Mouse (Mus musculus) liver, embryonic 14.5 days (tissue): ENCODE data around the gene Eif5a. TPM values are rescaled to one million over a fixed set of nuclear protein-coding genes. Genes with fewer than 3 reads are reported as not detected.

Experiments
- ATAC-seq: fragments of 200-750 bp; cut with Nextera tagmentation; 2 replicates; pipeline ENCODE4 v1.8.0; 2017; ENCODE audit warnings: moderate number of reproducible peaks, mild to moderate bottlenecking, moderate library complexity; ENCODE audit not compliant: insufficient read depth
- DNase-seq, 3 experiments: peaks; one replicate each; pipeline ENCODE4 v3.0.0-alpha.2; 2012 to 2013; ENCODE audit warnings: low read depth in 3 of 3, low spot score in 3 of 3
- H3K27ac ChIP-seq: fragments of 300-500 bp; sonication (generic); 2 replicates; pipeline ENCODE4 v1.5.1; 2014; ENCODE audit warnings: moderate library complexity, mild to moderate bottlenecking, control low read depth, inconsistent platforms
- H3K27me3 ChIP-seq: fragments of 300-500 bp; sonication (generic); 2 replicates; pipeline ENCODE4 v1.6.1; 2014; ENCODE audit warnings: mild to moderate bottlenecking, low read length, moderate library complexity; ENCODE audit not compliant: control insufficient read depth, insufficient read depth
- H3K36me3 ChIP-seq: fragments of 300-500 bp; sonication (generic); replicated peaks from 2 replicates; pipeline ENCODE4 v1.6.1; 2014; ENCODE audit warnings: low read depth; ENCODE audit not compliant: control insufficient read depth, insufficient read depth
- H3K4me1 ChIP-seq, 2 experiments: fragments of 200-500 bp in 1 of 2; fragments of 300-500 bp in 1 of 2; sonication (generic) in 1 of 2; replicated peaks; 2 replicates each; pipeline ENCODE4 v1.6.1; 2012 to 2014; ENCODE audit warnings: antibody characterized with exemption in 1 of 2, inconsistent platforms in 1 of 2, low read length in 1 of 2; ENCODE audit not compliant: control insufficient read depth in 2 of 2, insufficient read depth in 2 of 2
- H3K4me2 ChIP-seq: fragments of 300-500 bp; sonication (generic); 2 replicates; pipeline ENCODE4 v1.6.1; 2014; ENCODE audit warnings: low read depth, mild to moderate bottlenecking, control low read depth, moderate library complexity
- H3K4me3 ChIP-seq, 2 experiments: fragments of 200-500 bp in 1 of 2; fragments of 300-500 bp in 1 of 2; sonication (generic) in 1 of 2; 2 replicates each; pipeline ENCODE4 v1.5.1; 2012 to 2014; ENCODE audit warnings: low read depth in 2 of 2, low read length in 2 of 2, mild to moderate bottlenecking in 2 of 2, control low read depth in 1 of 2, inconsistent platforms in 1 of 2, moderate library complexity in 1 of 2; ENCODE audit not compliant: insufficient read depth in 1 of 2
- H3K9ac ChIP-seq: fragments of 300-500 bp; sonication (generic); replicated peaks from 2 replicates; pipeline ENCODE4 v1.6.1; 2014; ENCODE audit warnings: mild to moderate bottlenecking, control low read depth, moderate library complexity
- H3K9me3 ChIP-seq: fragments of 300-500 bp; sonication (generic); 2 replicates; pipeline ENCODE4 v1.6.1; 2016; ENCODE audit warnings: low read length, mixed read lengths; ENCODE audit not compliant: control insufficient read depth
- CTCF ChIP-seq: IDR thresholded peaks from 2 replicates; pipeline ENCODE4 v1.5.1; 2016; ENCODE audit warnings: antibody characterized with exemption, low read depth, control low read depth
- EP300 ChIP-seq: IDR thresholded peaks from 2 replicates; pipeline ENCODE4 v1.6.1; 2016; ENCODE audit warnings: antibody characterized with exemption, low read depth
- WGBS: fragments of 180-500 bp; shearing (Covaris S2); extraction: QIAGEN DNeasy Blood & Tissue Kit; methylation state at CpG from one replicate; pipeline ENCODE4 v1.1.7; 2014; ENCODE audit not compliant: insufficient replicate concordance; 5-methylcytosine and 5-hydroxymethylcytosine counted together
- polyA plus RNA-seq, 2 experiments: library from polyadenylated mRNA; depleted of rRNA in 1 of 2; stranded (reverse) in 1 of 2; unstranded in 1 of 2; fragments of >200 nt; fragmentation: Nextera tagmentation in 1 of 2; extraction: Ambion mirVana in 1 of 2; gene quantifications; 2 replicates each; pipeline versions ENCODE4 v1.2.1 to v1.2.3; 2012 to 2014

The Eif5a gene
- polyA plus RNA-seq, 2 experiments, result 846 to 1,316 TPM

- ATAC-seq (no peak; the same call in 1 of the 2 replicates), DNase-seq (no peak)
- no peaks in the 10 kb centered on the region; the same call in 1 of the 2 replicates for H3K27me3 ChIP-seq
- H3K27ac ChIP-seq, result peak overlapping the region; percentile 95
- peak overlapping the region; percentile 96 for H3K9ac ChIP-seq
- H3K4me2 ChIP-seq, result peak overlapping the region; percentile 83
- TF ChIP-seq EP300, result no peak
- TF ChIP-seq CTCF, result no peak
- H3K9me3 ChIP-seq, result no peaks in the 10 kb centered on the region
- H3K4me3 ChIP-seq, result peak overlapping the region; percentile 88 to 94
- 10% methylated on average over 29 of the region's 29 CpGs for WGBS
- H3K4me1 ChIP-seq, result peaks cover 20 to 27% of the 10 kb centered on the region in 2 experiments
- H3K36me3 ChIP-seq, result peaks cover 22% of the 10 kb centered on the region
Measured at GRCm38 (mm10) chr11:69947337-69948065, 25.7 kb upstream of the Eif5a start.

GRCm38 (mm10) chr11:69945997-69946891 lies 24.5 kb upstream of the Eif5a start:
- Histone ChIP-seq H3K36me3 (peaks cover 22% of the 10 kb centered on the region), H3K27ac (peak overlapping the region; percentile 95), H3K4me3 (peak overlapping the region; percentile 88 to 94), H3K9ac (peak overlapping the region; percentile 96), H3K4me1 (peaks cover 20 to 27% of the 10 kb centered on the region in 2 experiments), H3K27me3 (no peaks in the 10 kb centered on the region), H3K9me3 (no peaks in the 10 kb centered on the region), H3K4me2 (peak overlapping the region; percentile 83)
- ATAC-seq (peak; percentile 81), DNase-seq (peak; percentile 82 to 87 (median 82))
- TF ChIP-seq EP300 (peak; percentile 88), CTCF (no peak)
- WGBS, result 59% methylated on average over 18 of the region's 18 CpGs

- DNase-seq, result no peak
- H3K27me3 ChIP-seq, result no peaks in the 10 kb centered on the region
- TF ChIP-seq EP300 (no peak), CTCF (no peak)
- 71% methylated on average over 13 of the region's 13 CpGs for WGBS
- peak overlapping the region; percentile 95 for H3K27ac ChIP-seq
- H3K36me3 ChIP-seq, result peaks cover 22% of the 10 kb centered on the region
- ATAC-seq, result no peak
- H3K9ac ChIP-seq, result peak overlapping the region; percentile 96
- H3K4me2 ChIP-seq, result peak overlapping the region; percentile 83
- H3K4me1 ChIP-seq, result peaks cover 20 to 27% of the 10 kb centered on the region in 2 experiments
- no peaks in the 10 kb centered on the region for H3K9me3 ChIP-seq
- peak overlapping the region; percentile 88 to 94 for H3K4me3 ChIP-seq
Measured at GRCm38 (mm10) chr11:69945216-69945615, 23.5 kb upstream of the Eif5a start.

GRCm38 (mm10) chr11:69940962-69941361 lies 19.2 kb upstream of the Eif5a start:
- 80% methylated on average over 4 of the region's 4 CpGs for WGBS
- no peak for TF ChIP-seq CTCF
- Histone ChIP-seq H3K27me3 (peaks cover 35% of the 10 kb centered on the region), H3K9ac (no peak overlapping the region), H3K4me3 (no peak overlapping the region), H3K4me2 (no peak overlapping the region), H3K27ac (no peak overlapping the region), H3K4me1 (peaks cover 8 to 9% of the 10 kb centered on the region in 2 experiments), H3K36me3 (peaks cover 22% of the 10 kb centered on the region), H3K9me3 (no peaks in the 10 kb centered on the region)
- ATAC-seq (no peak), DNase-seq (no peak)

- Histone ChIP-seq H3K4me3 (no peak overlapping the region), H3K36me3 (peaks cover 11% of the 10 kb centered on the region), H3K27ac (no peak overlapping the region), H3K4me1 (peaks cover 4 to 7% of the 10 kb centered on the region in 2 experiments), H3K4me2 (no peak overlapping the region), H3K27me3 (peaks cover 47% of the 10 kb centered on the region), H3K9ac (no peak overlapping the region), H3K9me3 (no peaks in the 10 kb centered on the region)
- TF ChIP-seq EP300 (no peak), CTCF (no peak)
- ATAC-seq (no peak), DNase-seq (no peak)
- 88% methylated on average over 17 of the region's 17 CpGs for whole genome bisulfite sequencing
Measured at GRCm38 (mm10) chr11:69939731-69940130, 18.0 kb upstream of the Eif5a start.
